Mouse (Mus musculus): Measurements from ENCODE around the gene Rex1bd. TPM values are rescaled to one million over a fixed set of nuclear protein-coding genes. Genes with fewer than 3 reads are reported as not detected.

The Rex1bd gene
- 97.6 and 155 TPM in 2 replicates for polyA plus RNA-seq (2012; rRNA removed)

DNA sequence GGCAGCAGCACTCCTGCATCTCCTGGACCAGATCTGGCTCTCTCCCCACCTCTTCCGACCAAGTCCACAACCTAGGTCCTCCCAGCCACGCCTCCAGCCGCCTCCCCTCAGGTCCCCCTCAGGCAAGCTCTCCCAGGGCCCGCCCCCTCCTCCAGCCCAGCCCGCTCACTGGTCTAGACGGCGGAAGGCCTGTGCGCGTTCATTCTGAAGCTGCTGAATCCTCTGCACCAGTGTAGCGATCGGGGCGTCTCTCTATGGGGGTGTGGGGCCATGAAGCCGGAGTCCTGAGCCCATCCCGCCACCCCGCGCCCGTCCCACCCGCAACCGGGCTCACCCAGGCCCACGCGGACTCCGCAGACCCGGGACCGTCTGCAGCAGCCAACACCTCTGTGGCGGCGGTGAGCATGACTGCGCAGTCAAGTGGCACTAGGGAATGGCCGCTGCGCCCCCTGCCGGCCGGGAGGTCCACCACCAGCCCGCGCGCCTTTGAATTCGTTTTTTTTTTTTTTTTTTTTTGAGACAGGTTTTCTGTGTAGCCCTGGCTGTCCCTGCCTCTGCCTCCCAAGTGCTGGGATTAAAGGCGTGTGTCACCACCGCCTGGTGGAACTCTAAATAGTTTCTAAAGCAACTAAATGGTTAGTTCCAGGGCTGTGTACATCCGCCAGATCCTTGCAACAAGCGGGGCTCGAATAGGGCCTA is at the start of gene Rex1bd:
Gene Rex1bd, minus strand, starts transcription at position 425 of the 699 bp plus-strand sequence.

DNA sequence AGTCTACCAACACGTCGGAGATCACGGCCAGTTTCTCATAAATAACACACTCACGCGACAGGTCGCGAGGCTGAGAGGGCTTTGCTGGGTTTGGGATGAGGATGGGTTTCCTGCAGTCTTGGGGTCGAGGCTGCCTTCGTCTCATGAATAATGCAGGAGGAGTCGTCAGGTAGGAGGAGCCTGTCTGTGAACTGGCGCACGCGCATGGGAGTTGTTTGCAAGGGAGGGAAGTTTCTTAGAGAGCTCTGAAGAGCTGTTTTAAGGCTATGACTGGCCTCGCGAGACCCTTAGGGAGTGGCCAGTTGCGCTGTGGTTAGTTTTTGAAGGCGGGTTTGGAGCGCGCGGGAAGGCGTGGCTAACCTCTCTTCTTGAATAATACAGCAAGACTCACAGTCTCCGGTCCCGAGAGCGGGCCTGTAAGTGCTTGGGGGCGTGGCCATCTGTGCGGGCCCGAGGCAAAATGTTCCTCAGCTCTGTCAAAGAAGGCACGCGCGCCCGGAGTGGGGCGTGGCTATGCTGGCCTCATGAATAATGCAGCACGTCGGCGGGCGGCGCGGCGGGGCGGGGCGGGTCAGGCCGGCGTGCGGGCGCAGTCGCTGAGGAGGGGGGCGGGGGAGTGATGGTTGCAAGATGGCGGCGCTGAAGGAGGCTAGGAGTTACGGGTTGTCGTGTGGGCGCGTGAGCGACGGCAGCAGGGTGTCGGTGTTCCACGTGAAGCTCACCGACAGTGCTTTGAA is 32.7 kb upstream of the Rex1bd start, which contains the start of gene Ell:
Gene Ell, plus strand, starts transcription at position 381 of the 737 bp plus-strand sequence.

DNA sequence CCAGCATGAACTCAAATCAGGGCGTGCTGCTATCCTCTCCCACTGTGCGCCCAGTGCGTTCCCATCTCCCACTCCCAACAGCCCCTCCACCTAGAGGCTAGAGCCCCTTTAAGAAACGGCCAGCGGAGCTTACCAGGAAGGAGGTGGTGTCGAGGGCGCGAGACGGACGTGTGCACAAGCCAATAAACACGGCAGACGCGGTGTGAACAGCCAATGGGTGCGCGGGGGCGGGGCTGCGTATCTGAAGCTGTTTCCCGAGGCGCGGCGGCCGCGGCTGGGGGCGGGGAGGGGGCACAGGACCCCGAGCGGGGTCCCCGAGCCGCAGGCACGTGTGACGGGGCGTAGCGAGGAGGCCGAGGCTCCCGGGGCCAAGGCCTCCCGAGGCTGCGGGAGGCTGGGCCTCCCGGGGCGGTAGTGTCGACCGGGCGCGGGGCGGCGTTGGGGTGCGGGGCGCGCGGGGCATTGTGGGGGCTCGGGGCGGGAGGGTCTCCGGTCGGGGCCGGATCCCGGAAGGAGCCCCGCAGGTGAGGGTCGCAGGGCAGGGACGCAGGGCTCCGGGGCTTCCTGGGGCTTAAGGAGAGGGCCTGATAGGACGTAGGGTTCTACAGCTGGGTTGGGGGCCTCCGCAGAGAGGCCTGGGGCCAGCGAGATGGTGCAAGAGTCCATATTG is 21.1 kb upstream of the Rex1bd start, which contains the start of the genes Fkbp8 and Kxd1:
Gene Fkbp8, plus strand, starts transcription at position 213 of the 670 bp plus-strand sequence.
Gene Kxd1, minus strand, starts transcription at position 445 of the 670 bp plus-strand sequence.

DNA sequence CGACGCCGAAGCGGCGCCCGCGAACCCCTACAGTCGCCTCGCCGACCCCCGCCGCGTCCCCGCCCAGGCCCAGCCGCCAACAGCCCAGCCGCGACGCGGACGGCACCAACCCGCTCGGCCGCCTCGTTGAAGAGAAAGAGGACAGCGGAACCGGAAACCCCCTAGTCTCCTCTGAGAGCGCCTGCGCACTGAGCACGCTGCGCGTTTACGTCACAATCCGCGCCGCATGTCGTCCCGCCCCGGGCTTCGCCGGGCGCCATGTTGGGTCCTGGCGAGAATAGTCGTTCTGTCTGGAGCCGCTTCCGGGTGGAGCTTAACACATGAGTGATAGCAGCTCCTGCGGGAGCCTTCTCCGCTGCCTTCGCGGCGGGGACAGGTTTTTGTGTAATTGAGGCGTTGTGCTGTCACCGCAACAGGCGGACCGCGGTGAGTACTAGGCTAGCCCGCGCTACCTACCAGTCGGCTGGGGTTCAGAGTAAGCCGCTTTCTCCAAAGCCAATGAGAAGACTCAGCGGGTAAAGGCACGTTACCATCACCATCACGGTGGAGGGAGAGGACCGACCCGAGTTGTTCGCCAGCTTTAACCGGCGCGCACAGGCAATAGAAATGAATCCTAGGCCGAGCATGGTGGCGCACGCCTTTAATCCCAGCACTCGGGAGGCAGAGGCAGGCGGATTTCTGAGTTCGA is 3.8 kb upstream of the Rex1bd start, which contains the start of gene Uba52:
Gene Uba52, minus strand, starts transcription at position 574 of the 688 bp plus-strand sequence.

DNA sequence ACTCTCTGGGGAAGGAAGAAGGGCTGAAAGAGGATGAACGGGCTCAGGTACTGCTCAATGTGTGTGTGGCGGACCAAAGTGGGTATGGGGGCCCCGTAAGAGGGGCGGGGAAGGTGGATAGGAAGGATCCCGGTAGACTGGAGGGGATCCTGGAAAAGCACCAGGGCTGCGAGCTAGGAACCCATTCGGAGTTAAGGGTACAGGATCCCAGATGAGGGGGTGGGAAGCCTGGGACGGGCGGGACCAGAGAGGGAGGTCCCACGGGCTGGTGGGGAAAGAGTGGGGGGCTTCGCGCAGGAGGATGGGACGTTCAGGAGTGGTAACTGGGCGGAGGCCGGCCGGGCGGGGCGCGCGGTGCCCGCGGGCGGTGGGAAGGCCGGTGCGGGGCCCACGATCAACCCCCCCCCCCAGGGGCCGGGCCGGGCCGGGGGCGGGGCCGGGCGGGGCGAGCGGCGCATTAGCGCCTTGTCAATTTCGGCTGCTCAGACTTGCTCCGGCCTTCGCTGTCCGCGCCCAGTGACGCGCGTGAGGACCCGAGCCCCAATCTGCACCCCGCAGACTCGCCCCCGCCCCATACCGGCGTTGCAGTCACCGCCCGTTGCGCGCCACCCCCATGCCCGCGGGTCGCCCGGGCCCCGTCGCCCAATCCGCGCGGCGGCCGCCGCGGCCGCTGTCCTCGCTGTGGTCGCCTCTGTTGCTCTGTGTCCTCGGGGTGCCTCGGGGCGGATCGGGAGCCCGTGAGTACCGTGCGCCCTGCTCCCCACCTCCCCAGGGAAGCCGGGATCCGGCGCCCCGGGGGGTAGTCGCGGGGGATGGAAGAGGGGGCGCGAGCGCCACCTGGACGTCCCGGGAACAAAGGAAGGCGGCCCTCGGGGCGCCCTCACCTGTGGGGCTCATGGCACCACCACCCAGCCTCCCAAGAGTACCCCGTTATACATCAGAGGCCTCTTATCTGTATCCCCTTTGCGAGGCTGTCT is 13.6 kb downstream of the Rex1bd start, which contains the start of gene Crlf1:
Gene Crlf1, plus strand, starts transcription at position 495 of the 977 bp plus-strand sequence.

DNA sequence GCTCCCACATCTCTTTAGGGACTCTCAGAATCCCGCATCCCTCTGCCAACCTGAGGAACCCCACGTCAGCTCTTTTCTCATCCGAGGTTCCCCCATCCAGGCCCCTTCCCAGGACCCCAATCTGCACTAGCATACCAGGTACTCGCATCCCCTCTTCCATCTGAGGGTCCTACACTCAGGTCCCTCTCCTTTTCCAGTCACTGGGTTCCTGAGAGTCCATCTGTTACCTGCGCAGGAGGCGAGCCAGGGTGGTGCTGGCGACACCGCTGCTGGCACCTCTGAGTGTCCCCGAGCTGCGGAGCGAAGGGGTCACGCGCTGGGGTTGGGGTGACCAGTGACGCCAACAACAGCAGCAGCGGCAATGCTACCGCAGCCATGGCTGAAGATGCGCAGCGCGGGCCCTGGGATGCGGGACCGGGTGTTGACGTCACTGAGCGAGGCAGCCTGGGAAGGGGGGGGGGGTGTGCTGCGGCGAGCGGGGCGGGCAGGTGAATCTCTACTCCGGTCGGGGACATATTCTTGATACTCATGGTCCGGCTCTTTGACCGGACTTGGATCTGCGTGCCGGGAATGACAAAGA is 19.5 kb downstream of the Rex1bd start, which contains the start of gene Tmem59l:
Gene Tmem59l, minus strand, starts transcription at position 418 of the 580 bp plus-strand sequence.

DNA sequence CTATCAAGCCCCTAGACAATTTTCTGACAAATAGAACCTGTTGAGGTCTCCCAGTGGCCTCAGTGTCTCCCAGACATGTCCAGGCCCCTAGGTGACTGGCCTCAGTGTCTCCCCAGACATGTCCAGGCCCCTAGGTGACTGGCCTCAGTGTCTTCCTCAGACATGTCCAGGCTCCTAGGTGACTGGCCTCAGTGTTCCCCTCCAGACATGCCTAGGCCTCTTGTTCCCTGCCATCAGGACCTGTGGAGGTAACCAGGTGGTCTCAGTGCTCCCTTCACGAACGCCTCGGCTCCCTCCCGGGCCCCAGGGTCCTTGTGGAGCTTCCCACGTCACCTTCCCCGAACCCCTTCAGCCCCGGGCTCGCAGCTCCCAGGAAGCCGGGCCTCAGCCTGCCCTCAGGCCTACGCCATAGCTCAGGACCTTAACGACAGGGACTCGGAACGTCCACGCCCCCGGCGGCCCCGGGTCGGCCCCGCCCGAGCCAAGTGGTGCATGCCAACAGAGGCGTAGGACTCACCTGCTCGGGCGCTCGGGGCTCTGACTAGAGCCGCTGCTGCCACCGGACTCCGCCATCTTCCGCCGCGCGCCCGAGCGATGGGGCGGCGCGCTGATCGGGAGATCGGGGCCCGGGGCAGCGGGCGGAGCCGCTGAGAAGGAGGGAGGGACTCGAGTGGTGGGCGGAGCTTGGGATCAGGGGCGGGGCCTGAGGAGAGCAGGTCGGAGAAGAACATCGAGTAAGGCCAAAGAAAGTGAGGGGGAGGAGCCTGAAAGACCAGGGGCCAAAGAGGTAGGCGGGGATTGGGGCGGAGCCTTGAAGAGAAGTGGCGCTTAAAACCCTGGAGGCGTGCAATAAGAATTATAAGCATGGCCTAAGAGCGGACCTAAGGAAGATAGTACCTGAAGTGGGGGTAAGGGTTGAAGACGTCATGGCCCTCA is 30.0 kb downstream of the Rex1bd start, which contains the start of gene Klhl26:
Gene Klhl26, minus strand, starts transcription at position 636 of the 936 bp plus-strand sequence.

Other genes starting within 250 kb of the Rex1bd start
- 16.3 and 20.1 TPM in 2 replicates for gene Homer3, start 223.9 kb downstream of the Rex1bd start, polyA plus RNA-seq (2012; rRNA removed)
- gene Ddx49, start 204.3 kb downstream of the Rex1bd start, polyA plus RNA-seq (2012; rRNA removed): 27.2 and 35.4 TPM in 2 replicates
- gene Cope, start 204.2 kb downstream of the Rex1bd start, polyA plus RNA-seq (2012; rRNA removed): 316 and 417 TPM in 2 replicates
- gene Cers1, start 191.0 kb downstream of the Rex1bd start, polyA plus RNA-seq (2012; rRNA removed): 0.60 and 0.78 TPM in 2 replicates
- gene Gdf1, start 176.9 kb downstream of the Rex1bd start, polyA plus RNA-seq (2012; rRNA removed): 2.0 and 2.2 TPM in 2 replicates
- gene Upf1, start 153.5 kb downstream of the Rex1bd start, polyA plus RNA-seq (2012; rRNA removed): 19.1 and 21.6 TPM in 2 replicates
- gene Comp, start 133.2 kb downstream of the Rex1bd start, polyA plus RNA-seq (2012; rRNA removed): 0.14 and 0.28 TPM in 2 replicates
- gene Crtc1, start 67.2 kb downstream of the Rex1bd start, polyA plus RNA-seq (2012; rRNA removed): 9.5 and 10.2 TPM in 2 replicates
- 20.8 and 22.8 TPM in 2 replicates for gene Klhl26, start 29.8 kb downstream of the Rex1bd start, polyA plus RNA-seq (2012; rRNA removed)
- gene Tmem59l, start 19.4 kb downstream of the Rex1bd start, polyA plus RNA-seq (2012; rRNA removed): 1.1 and 2.1 TPM in 2 replicates
- gene Crlf1, start 13.6 kb downstream of the Rex1bd start, polyA plus RNA-seq (2012; rRNA removed): 3.8 and 8.9 TPM in 2 replicates
- gene Uba52, start 4.0 kb upstream of the Rex1bd start, polyA plus RNA-seq (2012; rRNA removed): 632 and 635 TPM in 2 replicates
- gene Fkbp8, start 21.0 kb upstream of the Rex1bd start, polyA plus RNA-seq (2012; rRNA removed): 182 and 242 TPM in 2 replicates
- gene Kxd1, start 21.2 kb upstream of the Rex1bd start, polyA plus RNA-seq (2012; rRNA removed): 39.8 and 46.2 TPM in 2 replicates
- gene Ell, start 32.7 kb upstream of the Rex1bd start, polyA plus RNA-seq (2012; rRNA removed): 18.0 and 18.3 TPM in 2 replicates
- gene Isyna1, start 87.6 kb upstream of the Rex1bd start, polyA plus RNA-seq (2012; rRNA removed): 48.7 and 85.8 TPM in 2 replicates
- 157 and 297 TPM in 2 replicates for gene Ssbp4, start 102.1 kb upstream of the Rex1bd start, polyA plus RNA-seq (2012; rRNA removed)
- gene Lrrc25, start 109.4 kb upstream of the Rex1bd start, polyA plus RNA-seq (2012; rRNA removed): 2.1 and 5.5 TPM in 2 replicates
- 1.5 and 4.3 TPM in 2 replicates for gene Gdf15, start 125.7 kb upstream of the Rex1bd start, polyA plus RNA-seq (2012; rRNA removed)
- 6.0 and 8.1 TPM in 2 replicates for gene Pgpep1, start 153.6 kb upstream of the Rex1bd start, polyA plus RNA-seq (2012; rRNA removed)
- 43.4 and 55.5 TPM in 2 replicates for gene Lsm4, start 166.5 kb upstream of the Rex1bd start, polyA plus RNA-seq (2012; rRNA removed)
- 305 and 826 TPM in 2 replicates for gene Jund, start 192.2 kb upstream of the Rex1bd start, polyA plus RNA-seq (2012; rRNA removed)
- gene Iqcn, start 196.7 kb upstream of the Rex1bd start, polyA plus RNA-seq (2012; rRNA removed): 0.01 and 0.06 TPM in 2 replicates
- gene Gm3336, start 211.8 kb upstream of the Rex1bd start, polyA plus RNA-seq (2012; rRNA removed): 78.8 and 98.8 TPM in 2 replicates
- 4.4 and 8.1 TPM in 2 replicates for gene Pde4c, start 217.0 kb upstream of the Rex1bd start, polyA plus RNA-seq (2012; rRNA removed)
- gene Rab3a, start 247.9 kb upstream of the Rex1bd start, polyA plus RNA-seq (2012; rRNA removed): 26.6 and 31.2 TPM in 2 replicates

Data from stomach, adult 2 months (tissue).